Mouse (Mus musculus): Measurements from ENCODE around the gene Ube4a. TPM values are rescaled to one million over a fixed set of nuclear protein-coding genes. Genes with fewer than 3 reads are reported as not detected.

Gene Ube4a
- polyA plus RNA-seq, 1 experiment from 2014 or later: 26.5 TPM

- Histone ChIP-seq H3K4me1 (ENCODE audit: control insufficient read depth, insufficient read depth, low read length) (peaks cover 53% of the 10 kb centered on the region), H3K36me3 (ENCODE audit: control insufficient read depth, insufficient read depth, low read length) (no peaks in the 10 kb centered on the region), H3K27me3 (ENCODE audit: control insufficient read depth, insufficient read depth, low read length) (no peaks in the 10 kb centered on the region), H3K9ac (ENCODE audit: low read depth, low read length) (no peak overlapping the region), H3K27ac (ENCODE audit: low read depth, low read length) (no peak overlapping the region), H3K4me2 (no peak overlapping the region), H3K4me3 (ENCODE audit: low read depth, low read length) (no peak overlapping the region), H3K9me3 (replicated peaks; ENCODE audit: control insufficient read depth, low read length) (no peaks in the 10 kb centered on the region)
- ATAC-seq (replicated peaks; ENCODE audit: insufficient number of reproducible peaks, low FRiP score, low TSS enrichment): no peak
- WGBS (ENCODE audit: insufficient replicate concordance): 90% methylated on average over 7 of the region's 7 CpGs
Observed at GRCm38 (mm10) chr9:44877686-44878085, 87.7 kb downstream of the Ube4a start.

GRCm38 (mm10) chr9:44875476-44875875 lies 89.9 kb downstream of the Ube4a start:
- H3K27me3 ChIP-seq (ENCODE audit: control insufficient read depth, insufficient read depth, low read length): no peaks in the 10 kb centered on the region
- 73% methylated on average over 7 of the region's 7 CpGs for WGBS (ENCODE audit: insufficient replicate concordance)
- no peaks in the 10 kb centered on the region for H3K9me3 ChIP-seq (replicated peaks; ENCODE audit: control insufficient read depth, low read length)
- ATAC-seq (replicated peaks; ENCODE audit: insufficient number of reproducible peaks, low FRiP score, low TSS enrichment): no peak
- peaks cover 59% of the 10 kb centered on the region for H3K4me1 ChIP-seq (ENCODE audit: control insufficient read depth, insufficient read depth, low read length)
- no peak overlapping the region for H3K4me3 ChIP-seq (ENCODE audit: low read depth, low read length)
- H3K9ac ChIP-seq (ENCODE audit: low read depth, low read length): no peak overlapping the region
- no peaks in the 10 kb centered on the region for H3K36me3 ChIP-seq (ENCODE audit: control insufficient read depth, insufficient read depth, low read length)
- no peak overlapping the region for H3K27ac ChIP-seq (ENCODE audit: low read depth, low read length)
- no peak overlapping the region for H3K4me2 ChIP-seq

DNA sequence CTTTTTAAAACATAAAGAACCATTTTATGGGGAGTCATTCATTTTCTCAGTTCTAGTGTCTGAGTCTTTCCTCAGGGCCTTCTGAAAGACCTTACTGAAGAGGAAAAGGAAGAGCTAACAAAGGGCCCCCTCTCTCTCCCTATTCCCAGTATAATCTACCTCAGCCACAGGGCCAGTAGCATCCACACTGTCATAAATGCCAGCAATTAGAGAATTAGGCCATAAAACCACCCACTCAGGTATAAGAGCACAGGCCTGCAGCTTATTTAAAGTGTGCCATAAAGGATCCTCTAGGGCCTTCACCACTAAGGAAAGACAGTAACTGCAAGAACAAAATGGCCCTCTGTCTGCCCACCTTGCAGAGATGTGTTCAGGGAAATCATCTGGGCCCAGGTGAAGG lies 91.2 kb downstream of the Ube4a start:
- Histone ChIP-seq H3K27me3 (ENCODE audit: control insufficient read depth, insufficient read depth, low read length) (no peaks in the 10 kb centered on the region), H3K9me3 (replicated peaks; ENCODE audit: control insufficient read depth, low read length) (no peaks in the 10 kb centered on the region), H3K4me2 (no peak overlapping the region), H3K9ac (ENCODE audit: low read depth, low read length) (no peak overlapping the region), H3K4me1 (ENCODE audit: control insufficient read depth, insufficient read depth, low read length) (peaks cover 57% of the 10 kb centered on the region), H3K36me3 (ENCODE audit: control insufficient read depth, insufficient read depth, low read length) (no peaks in the 10 kb centered on the region), H3K27ac (ENCODE audit: low read depth, low read length) (no peak overlapping the region), H3K4me3 (ENCODE audit: low read depth, low read length) (no peak overlapping the region)
- no peak for ATAC-seq (replicated peaks; ENCODE audit: insufficient number of reproducible peaks, low FRiP score, low TSS enrichment)

DNA sequence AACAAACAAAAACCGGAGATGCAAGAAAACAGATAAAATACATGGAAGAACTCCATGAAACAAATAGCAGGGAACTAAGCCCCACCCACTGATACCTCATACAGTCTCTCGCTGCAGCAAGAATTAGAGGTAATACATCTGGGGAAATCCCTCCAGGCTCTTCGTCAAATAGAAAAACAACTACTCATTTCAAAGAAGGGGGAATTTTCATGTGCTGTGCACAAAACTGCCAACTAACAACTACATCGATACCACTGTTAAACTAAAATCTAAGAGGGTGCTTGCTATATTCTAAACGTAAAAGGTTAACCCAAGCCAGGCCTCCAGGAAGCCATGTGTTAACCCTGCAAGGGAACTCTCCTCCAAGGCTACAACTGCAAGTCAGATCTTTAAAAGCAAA lies 91.7 kb downstream of the Ube4a start:
- Histone ChIP-seq H3K9ac (ENCODE audit: low read depth, low read length) (no peak overlapping the region), H3K36me3 (ENCODE audit: control insufficient read depth, insufficient read depth, low read length) (no peaks in the 10 kb centered on the region), H3K9me3 (replicated peaks; ENCODE audit: control insufficient read depth, low read length) (no peaks in the 10 kb centered on the region), H3K4me2 (no peak overlapping the region), H3K27me3 (ENCODE audit: control insufficient read depth, insufficient read depth, low read length) (no peaks in the 10 kb centered on the region), H3K27ac (ENCODE audit: low read depth, low read length) (no peak overlapping the region), H3K4me1 (ENCODE audit: control insufficient read depth, insufficient read depth, low read length) (peaks cover 52% of the 10 kb centered on the region), H3K4me3 (ENCODE audit: low read depth, low read length) (no peak overlapping the region)
- 73% methylated on average over 5 of the region's 5 CpGs for WGBS (ENCODE audit: insufficient replicate concordance)
- ATAC-seq (replicated peaks; ENCODE audit: insufficient number of reproducible peaks, low FRiP score, low TSS enrichment): no peak

Other genes starting within 250 kb of the Ube4a start
- 23.6 and 24.2 TPM in 2 replicates for gene Phldb1, start 230.4 kb downstream of the Ube4a start, polyA plus RNA-seq (2014; fragmentation: Nextera tagmentation; extraction: Ambion mirVana)
- gene Arcn1, start 197.8 kb downstream of the Ube4a start, polyA plus RNA-seq (2014; fragmentation: Nextera tagmentation; extraction: Ambion mirVana): 139 and 168 TPM in 2 replicates
- 71.4 and 72.5 TPM in 2 replicates for gene Ift46, start 197.7 kb downstream of the Ube4a start, polyA plus RNA-seq (2014; fragmentation: Nextera tagmentation; extraction: Ambion mirVana)
- 0.80 and 0.90 TPM in 2 replicates for gene Tmem25, start 166.3 kb downstream of the Ube4a start, polyA plus RNA-seq (2014; fragmentation: Nextera tagmentation; extraction: Ambion mirVana)
- gene Ttc36, start 162.5 kb downstream of the Ube4a start, polyA plus RNA-seq (2014; fragmentation: Nextera tagmentation; extraction: Ambion mirVana): 0.24 TPM in 1 of 2 replicates, not detected in the other
- 7.3 and 13.9 TPM in 2 replicates for gene Kmt2a, start 84.3 kb downstream of the Ube4a start, polyA plus RNA-seq (2014; fragmentation: Nextera tagmentation; extraction: Ambion mirVana)
- gene Atp5l, start 44.9 kb downstream of the Ube4a start, polyA plus RNA-seq (2014; fragmentation: Nextera tagmentation; extraction: Ambion mirVana): 943 and 1,030 TPM in 2 replicates
- gene Cd3g, start 14.8 kb upstream of the Ube4a start, polyA plus RNA-seq (2014; fragmentation: Nextera tagmentation; extraction: Ambion mirVana): not detected in 2 replicates
- gene Cd3d, start 16.2 kb upstream of the Ube4a start, polyA plus RNA-seq (2014; fragmentation: Nextera tagmentation; extraction: Ambion mirVana): not detected in 2 replicates
- not detected in 2 replicates for gene Cd3e, start 44.0 kb upstream of the Ube4a start, polyA plus RNA-seq (2014; fragmentation: Nextera tagmentation; extraction: Ambion mirVana)
- 0.25 and 1.3 TPM in 2 replicates for gene Mpzl2, start 74.2 kb upstream of the Ube4a start, polyA plus RNA-seq (2014; fragmentation: Nextera tagmentation; extraction: Ambion mirVana)
- gene Mpzl3, start 89.6 kb upstream of the Ube4a start, polyA plus RNA-seq (2014; fragmentation: Nextera tagmentation; extraction: Ambion mirVana): 1.6 and 1.7 TPM in 2 replicates
- gene Jaml, start 113.6 kb upstream of the Ube4a start, polyA plus RNA-seq (2014; fragmentation: Nextera tagmentation; extraction: Ambion mirVana): 0.31 and 0.36 TPM in 2 replicates
- 2.3 and 3.2 TPM in 2 replicates for gene Scn2b, start 152.2 kb upstream of the Ube4a start, polyA plus RNA-seq (2014; fragmentation: Nextera tagmentation; extraction: Ambion mirVana)
- 0.10 and 0.46 TPM in 2 replicates for gene Scn4b, start 172.8 kb upstream of the Ube4a start, polyA plus RNA-seq (2014; fragmentation: Nextera tagmentation; extraction: Ambion mirVana)
- not detected in 2 replicates for gene BC049352, start 216.4 kb upstream of the Ube4a start, polyA plus RNA-seq (2014; fragmentation: Nextera tagmentation; extraction: Ambion mirVana)
- gene Tmprss4, start 238.5 kb upstream of the Ube4a start, polyA plus RNA-seq (2014; fragmentation: Nextera tagmentation; extraction: Ambion mirVana): 0.07 TPM in 1 of 2 replicates, not detected in the other